Mouse (Mus musculus) gastrocnemius, postnatal 4 days (tissue): ENCODE measurements around the gene Cyct. TPM values are rescaled to one million over a fixed set of nuclear protein-coding genes. Genes with fewer than 3 reads are reported as not detected.

Experiments used
- DNase-seq, 2 experiments: peaks; one replicate each; pipeline ENCODE4 v3.0.0; 2021 to 2022; ENCODE audit warnings: low spot score in 2 of 2, mixed read lengths in 2 of 2
- microRNA-seq: library from miRNA; unstranded; fragments of <30 nt; microRNA quantifications from one replicate; pipeline ENCODE4 v1.2.0, GENCODE M21; 2021
- total RNA-seq, 2 experiments: library from RNA; stranded (reverse); gene quantifications; 2 replicates each; pipeline ENCODE4 v1.2.3; 2021

Cyct gene
- total RNA-seq, 2 experiments from 2014 or later: not detected

DNA sequence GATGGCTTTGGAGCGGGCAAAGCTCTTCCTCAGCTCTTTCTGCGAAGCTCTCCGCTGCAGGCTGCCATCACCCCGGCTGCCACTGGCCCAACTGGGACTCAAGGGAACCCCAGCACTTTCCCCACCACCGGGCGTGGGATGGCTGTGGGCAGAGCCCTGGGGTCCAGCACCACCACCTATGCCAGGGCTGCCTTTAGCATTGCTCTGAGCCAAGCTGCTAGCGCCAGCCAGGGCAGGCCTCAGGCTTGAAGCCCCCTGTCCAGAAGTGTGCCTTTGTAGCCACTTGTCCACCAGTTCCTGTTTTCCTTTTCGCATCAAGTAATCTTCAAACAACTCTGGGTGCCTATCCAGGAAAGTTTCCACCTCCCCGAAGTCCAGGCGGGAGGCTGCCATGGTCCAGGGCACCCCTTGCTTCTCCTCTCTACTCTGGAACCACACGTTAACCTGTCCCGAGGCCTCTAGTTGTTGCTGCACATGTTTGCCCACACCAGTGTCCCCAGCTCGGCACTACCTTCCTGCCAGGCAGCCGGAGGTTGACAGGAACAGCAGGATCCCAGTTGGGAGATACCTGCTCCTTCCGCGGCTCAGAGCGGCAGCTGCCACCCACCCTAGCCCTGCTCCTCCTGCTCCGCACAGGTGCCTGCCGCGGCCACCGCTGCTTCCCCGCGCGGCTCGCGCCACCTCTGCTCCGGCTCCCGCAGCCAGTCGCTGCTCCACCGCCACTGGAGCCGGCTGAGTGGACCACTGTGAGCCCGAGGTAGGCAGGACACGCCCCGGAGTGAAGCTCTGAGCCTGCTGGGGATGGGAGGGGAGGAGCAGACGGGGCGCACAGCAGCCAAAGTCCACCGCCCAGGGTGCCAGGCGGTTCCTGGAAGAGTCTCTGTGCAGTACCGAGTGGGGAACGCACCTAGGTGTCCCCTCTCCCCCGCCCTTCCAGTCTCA is 21.8 kb downstream of the Cyct start, which contains the start of gene Pde11a:
Gene Pde11a (minus strand): TSS at position 560 of the 942 bp plus-strand sequence.
- DNase-seq: peak in 1 of 2 experiments; percentile 17

DNA sequence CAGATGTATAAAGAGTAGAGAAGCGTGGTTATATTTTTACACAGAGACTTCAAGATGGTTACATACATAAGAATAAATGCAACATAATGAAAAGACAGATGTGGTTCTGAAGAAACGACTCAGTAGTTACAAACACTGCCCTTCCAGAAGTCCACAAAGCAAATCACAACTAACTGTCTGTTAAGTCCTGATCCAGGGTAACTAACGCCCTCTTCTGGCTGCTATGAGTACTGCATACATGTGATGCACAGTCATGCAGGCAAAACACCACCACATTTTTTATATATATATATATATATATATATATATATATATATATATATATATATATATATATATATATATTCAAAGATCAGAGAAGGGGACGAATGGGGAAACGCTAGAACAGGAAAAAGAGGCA is 25.7 kb downstream of the Cyct start:
- no peak for DNase-seq

DNA sequence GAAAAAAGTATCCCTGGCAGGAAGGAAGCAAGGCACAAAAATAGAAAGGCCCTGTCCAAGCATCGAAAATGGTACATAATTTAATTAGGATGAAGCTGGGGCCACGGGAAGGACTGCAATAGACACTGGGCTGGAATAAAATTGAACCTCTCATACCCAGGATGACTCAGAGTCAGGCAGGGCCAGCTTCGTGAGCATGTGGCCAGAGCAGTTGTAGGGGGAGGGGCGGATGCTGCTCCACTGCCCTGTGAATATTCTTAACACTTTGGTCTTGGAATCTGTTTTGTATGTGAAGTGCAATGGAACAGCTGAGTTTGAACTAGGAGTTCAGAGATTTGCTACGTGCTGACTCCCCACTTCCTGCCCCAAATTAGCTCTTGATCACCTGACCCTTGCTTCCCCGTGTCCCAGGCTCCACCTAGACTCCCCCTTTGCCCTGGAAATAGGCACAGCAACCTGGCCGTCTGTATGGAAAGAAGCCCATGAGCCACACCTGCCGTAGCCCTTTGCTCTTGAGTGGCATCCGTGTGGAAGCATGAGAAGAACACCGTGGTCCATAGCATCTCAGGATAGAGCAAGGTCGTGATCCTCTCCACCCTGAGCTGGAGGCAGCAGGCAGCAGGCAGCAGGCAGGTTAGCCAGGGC is 28.0 kb downstream of the Cyct start:
- no peak for DNase-seq

GRCm38 (mm10) chr2:76330081-76330480 is 30.2 kb downstream of the Cyct start:
- no peak for DNase-seq

DNA sequence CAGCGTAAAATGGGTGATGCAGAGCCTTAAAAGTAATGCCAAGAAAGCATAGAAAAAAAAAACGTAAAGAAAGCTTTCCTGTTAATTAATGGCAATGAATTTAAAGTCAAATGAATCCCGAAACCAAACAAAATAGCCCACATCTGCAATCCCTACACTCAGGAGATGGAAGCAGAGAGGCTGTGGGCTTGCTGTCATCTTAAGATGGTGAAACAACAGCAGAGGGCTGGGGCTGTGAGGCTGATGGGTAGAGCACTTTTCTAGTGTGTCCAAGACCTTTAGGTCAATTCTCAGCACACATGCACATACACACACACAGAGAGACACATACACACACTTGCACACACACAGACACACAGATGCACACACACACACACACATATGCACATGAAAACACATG is 34.1 kb downstream of the Cyct start:
- DNase-seq: no peak

- DNase-seq: no peak
Measured at GRCm38 (mm10) chr2:76324463-76324862, 35.8 kb downstream of the Cyct start.

- no peak for DNase-seq
Measured at GRCm38 (mm10) chr2:76323185-76323875, 36.9 kb downstream of the Cyct start.

- no peak for DNase-seq
Measured at GRCm38 (mm10) chr2:76320336-76320735, 39.9 kb downstream of the Cyct start.

- no peak for DNase-seq
Measured at GRCm38 (mm10) chr2:76319231-76319630, 41.0 kb downstream of the Cyct start.

Small RNAs within 50 kb of the gene (microRNA-seq; reads per million reads assigned to microRNA genes)
- not detected for gene Gm44337

Other genes with a start within 250 kb of the Cyct start
- gene Pde11a, start 21.7 kb downstream of the Cyct start, total RNA-seq: under 1 TPM; 0.13 to 0.15 TPM
- gene Rbm45, start 9.5 kb upstream of the Cyct start, total RNA-seq: 10 to 100 TPM; 22.6 to 24.2 TPM
- 1 to 10 TPM; 5.0 to 6.3 TPM for gene Osbpl6, start 46.1 kb upstream of the Cyct start, total RNA-seq